Comparison of ENCODE assay signal across 13 mouse cellular contexts in the genomic region with DNA sequence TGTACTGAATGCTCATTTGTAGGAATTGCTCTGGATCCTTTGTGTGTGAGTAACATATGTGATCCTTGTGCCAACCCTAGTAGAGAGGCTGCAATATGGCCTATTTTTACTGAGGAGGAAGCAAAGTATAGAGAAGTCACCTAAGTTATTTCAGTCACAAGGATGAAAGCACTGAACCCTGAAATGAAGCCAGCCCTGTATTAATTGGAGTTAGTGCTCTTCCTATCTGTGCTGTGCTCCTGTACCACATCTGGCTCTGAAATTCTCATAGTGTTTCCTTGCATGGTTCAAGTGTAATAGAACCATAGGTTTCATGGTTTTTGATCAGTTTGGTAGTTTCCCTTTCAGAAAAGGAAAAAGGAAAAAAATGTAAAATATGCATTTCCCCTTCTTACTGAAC. TPM values are rescaled to one million over a fixed set of nuclear protein-coding genes. Genes with fewer than 3 reads are reported as not detected.
A peak's percentile ranks its signal among the peaks of the same experiment; 100 is the strongest.
DNase-seq lines count a peak whose midpoint lies in the region; ATAC-seq lines count a peak whose summit lies in the region.
"Not testable (repeated sequence)": the region's sequence is repeated elsewhere in the genome, so short reads cannot be mapped to it uniquely, and the experiment has no call there.
"Had no signal": no experiment of that assay in that cellular context is flagged by ENCODE, and none has a peak within 500 bp of the region (broad histone marks: within the 10 kb centered on the region; RNA-seq: fewer than 3 reads in every experiment).

No protein-coding gene starts in this region.

- not testable (repeated sequence) for H3K27me3 ChIP-seq in splenic B cell, adult 2 months (ENCODE audit: control insufficient read depth, insufficient read depth, low read length, poor library complexity, severe bottlenecking)

- not testable (repeated sequence) for H3K36me3 ChIP-seq in splenic B cell, adult 2 months (ENCODE audit: control insufficient read depth, insufficient read depth, low read length, poor library complexity, severe bottlenecking)

- DNase-seq in A20 (ENCODE audit: low read depth, low spot score), result peak; percentile 29
- DNase-seq in splenic B cell, adult 2 months (ENCODE audit: low read depth, low spot score), result peak; percentile 46

- ATAC-seq in CD4-positive, CD25-positive, alpha-beta regulatory T cell, adult 4 months, result peak; percentile 8
- ATAC-seq in activated CD4-positive, CD25-positive, alpha-beta regulatory T cell, adult 4 months, result peak; percentile 6
- peak; percentile 8 for ATAC-seq in inflammation-experienced regulatory T-cells, adult 6 months

RNA-seq across cellular contexts. Expression of a gene that starts 3.4 kb away (rescaled TPM):
- polyA plus RNA-seq in CD4-positive, CD25-positive, alpha-beta regulatory T cell, adult 4 months (2017; shearing (Covaris generic)), result 10 to 100 TPM; 54.1 to 68.7 TPM
- polyA plus RNA-seq in activated CD4-positive, CD25-positive, alpha-beta regulatory T cell, adult 4 months (2017; shearing (Covaris generic)), result 100 to 1,000 TPM in 1 of 2 experiments, 10 to 100 TPM in 1; 91.4 to 139 TPM
- 100 to 1,000 TPM; 103 to 282 (median 149) TPM for polyA plus RNA-seq in inflammation-experienced regulatory T-cells, adult 6 months (2017; shearing (Covaris generic))
- polyA plus RNA-seq: embryonic facial prominence, embryonic 11.5 days; embryonic facial prominence, embryonic 15.5 days; erythroblast, embryonic 14.5 days; forebrain, embryonic 10.5 days; forebrain, embryonic 12.5 days; forebrain, embryonic 14.5 days; forebrain, embryonic 16.5 days; G1E had no signal

RNA-seq across cellular contexts. Expression of a gene that starts 8.2 kb away (rescaled TPM):
- 100 to 1,000 TPM; 110 to 117 TPM for polyA plus RNA-seq in CD4-positive, CD25-positive, alpha-beta regulatory T cell, adult 4 months (2017; shearing (Covaris generic))
- 100 to 1,000 TPM in 1 of 2 experiments, 10 to 100 TPM in 1; 95.6 to 109 TPM for polyA plus RNA-seq in activated CD4-positive, CD25-positive, alpha-beta regulatory T cell, adult 4 months (2017; shearing (Covaris generic))
- polyA plus RNA-seq in inflammation-experienced regulatory T-cells, adult 6 months (2017; shearing (Covaris generic)), result 100 to 1,000 TPM; 118 to 144 (median 135) TPM

Comparison
In these comparisons a context has a peak if more than half of its experiments do, and no peak if none do; other contexts are left out.
1. Peak in every context shown above with its lines: DNase-seq and ATAC-seq.